Mouse (Mus musculus) neutrophil, adult 65 days (primary cell): Measurements from ENCODE around the gene 4833420G17Rik. TPM values are rescaled to one million over a fixed set of nuclear protein-coding genes. Genes with fewer than 3 reads are reported as not detected.

Source experiments
- total RNA-seq: library from RNA; stranded (reverse); gene quantifications from 2 replicates; pipeline ENCODE4 v1.2.4, GENCODE M21; 2023

4833420G17Rik gene
- 33.0 and 43.2 TPM in 2 replicates for total RNA-seq

DNA sequence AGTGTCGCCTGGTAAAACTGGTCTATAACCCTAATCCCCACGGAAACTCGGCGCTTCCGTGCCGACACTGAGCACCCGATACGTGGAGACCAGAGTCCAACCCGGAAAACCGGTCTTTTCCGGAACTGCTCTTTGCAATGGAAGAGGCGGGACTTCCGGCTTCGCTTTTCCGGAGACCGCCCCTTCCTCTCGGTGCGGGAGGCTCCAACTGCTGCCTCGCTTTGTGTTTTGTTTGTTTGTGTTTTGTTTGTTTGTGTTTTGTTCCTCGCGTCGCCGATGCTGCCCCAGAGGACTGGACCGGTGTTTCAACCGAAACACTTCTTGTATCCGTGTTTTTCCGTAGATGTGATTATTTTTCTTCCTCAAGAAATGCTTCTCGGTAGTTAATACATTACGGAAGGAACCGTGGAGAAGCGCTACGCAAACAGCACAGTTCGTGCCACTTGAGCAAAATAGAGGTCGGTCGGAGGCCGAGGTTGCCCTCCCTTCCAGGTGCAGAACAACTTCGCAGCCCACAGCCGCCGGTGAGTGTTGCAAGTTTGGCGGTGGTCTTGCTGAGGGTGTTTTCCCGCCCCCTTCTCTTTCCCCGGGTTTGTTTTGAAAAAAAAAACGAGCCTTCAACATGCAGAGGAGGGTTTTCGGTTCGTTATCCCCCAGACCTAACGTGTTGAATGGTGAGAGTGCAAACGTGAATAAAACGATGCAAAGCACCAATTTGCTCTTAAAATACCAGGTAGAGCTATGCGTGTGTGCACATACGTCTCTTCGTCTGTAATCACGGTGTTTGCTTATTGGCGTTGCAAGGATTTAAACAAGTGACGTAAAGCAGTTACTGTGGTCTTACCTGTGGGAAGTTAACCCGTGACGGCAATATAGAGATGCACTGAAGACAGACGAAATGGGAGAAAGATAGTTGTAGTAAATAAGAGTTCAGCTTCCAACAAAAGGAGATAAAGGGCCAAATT, at the start of gene 4833420G17Rik:
4833420G17Rik (plus strand) TSS at position 173 of the 965 bp plus-strand sequence.

DNA sequence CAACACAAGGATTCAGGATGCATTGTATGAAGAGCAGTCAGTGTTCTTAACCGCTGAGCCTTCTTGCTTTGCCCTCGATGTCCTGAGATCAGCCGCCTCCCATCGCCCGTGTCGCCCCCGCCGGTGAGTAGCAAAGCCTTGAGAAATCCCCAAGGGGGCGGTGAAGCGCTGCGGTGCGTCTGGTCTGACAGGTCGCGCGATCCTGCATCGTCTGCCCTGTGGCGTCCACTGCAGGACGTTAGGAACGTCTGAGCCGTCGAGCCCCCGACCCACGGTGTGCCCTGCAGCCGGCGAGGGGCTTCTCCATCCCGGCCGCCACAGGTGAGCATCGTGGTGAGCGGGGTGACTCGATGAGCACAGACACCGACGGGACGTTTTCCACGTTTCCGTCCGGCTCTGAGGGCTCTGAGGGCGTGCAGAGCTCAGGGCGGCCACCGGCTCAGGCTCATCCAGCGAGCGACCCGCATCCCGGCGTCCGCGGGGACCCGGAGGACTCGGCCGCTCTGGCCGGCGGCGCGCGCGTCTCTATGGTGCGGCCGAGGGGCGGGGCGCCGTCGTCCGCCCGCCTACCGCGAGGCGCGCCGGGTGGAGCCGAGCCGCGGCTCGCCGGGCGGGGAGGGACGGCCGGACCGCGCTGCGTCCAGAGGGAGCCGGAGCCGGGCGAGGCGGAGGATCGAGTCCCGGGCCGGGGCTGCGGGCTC, 25.5 kb downstream of the 4833420G17Rik start, which contains the start of the genes Tmem267 and 3110070M22Rik:
Tmem267 (plus strand) TSS at position 160 of the 701 bp plus-strand sequence.
3110070M22Rik (minus strand) TSS at position 504 of the 701 bp plus-strand sequence.

Other genes starting within 250 kb of the 4833420G17Rik start
- 35.5 and 36.9 TPM in 2 replicates for gene Paip1, start 34.2 kb upstream of the 4833420G17Rik start, total RNA-seq
- gene Tmem267, start 25.3 kb downstream of the 4833420G17Rik start, total RNA-seq = 0.57 and 2.0 TPM in 2 replicates
- gene 3110070M22Rik, start 25.6 kb downstream of the 4833420G17Rik start, total RNA-seq = 0.84 TPM in 1 of 2 replicates, not detected in the other
- gene Ccl28, start 161.1 kb downstream of the 4833420G17Rik start, total RNA-seq = not detected in 2 replicates
- 22.0 and 22.4 TPM in 2 replicates for gene Hmgcs1, start 227.6 kb downstream of the 4833420G17Rik start, total RNA-seq